Mouse (Mus musculus): ENCODE results near the gene Ccnq. TPM values are rescaled to one million over a fixed set of nuclear protein-coding genes. Genes with fewer than 3 reads are reported as not detected.

The Ccnq gene
- polyA plus RNA-seq, 1 experiment from 2014 or later: 50.8 TPM

GRCm38 (mm10) chr11:78786013-78786431 is 34.5 kb upstream of the Ccnq start:
- Histone ChIP-seq H3K36me3 (ENCODE audit: control insufficient read depth, insufficient read depth, low read length) (no peaks in the 10 kb centered on the region), H3K4me2 (replicated peaks; ENCODE audit: low read depth, low read length) (no peak overlapping the region), H3K9me3 (ENCODE audit: control insufficient read depth, low read length) (no peaks in the 10 kb centered on the region), H3K27ac (ENCODE audit: low read depth, low read length) (no peak overlapping the region), H3K27me3 (ENCODE audit: control insufficient read depth, insufficient read depth, low read length) (no peaks in the 10 kb centered on the region), H3K4me1 (ENCODE audit: control insufficient read depth, insufficient read depth, low read length) (peaks cover 3% of the 10 kb centered on the region; the same call in 1 of the 2 replicates), H3K9ac (ENCODE audit: low read depth, low read length) (no peak overlapping the region), H3K4me3 (ENCODE audit: low read length) (no peak overlapping the region)
- 56% methylated on average over 7 of the region's 7 CpGs for WGBS
- ATAC-seq (ENCODE audit: low FRiP score, low TSS enrichment): no peak

GRCm38 (mm10) chr11:78782791-78783347 is 31.3 kb upstream of the Ccnq start:
- no peak overlapping the region for H3K27ac ChIP-seq (ENCODE audit: low read depth, low read length)
- no peaks in the 10 kb centered on the region for H3K9me3 ChIP-seq (ENCODE audit: control insufficient read depth, low read length)
- 61% methylated on average over 9 of the region's 9 CpGs for WGBS
- H3K9ac ChIP-seq (ENCODE audit: low read depth, low read length): no peak overlapping the region
- H3K27me3 ChIP-seq (ENCODE audit: control insufficient read depth, insufficient read depth, low read length): no peaks in the 10 kb centered on the region
- no peak overlapping the region for H3K4me3 ChIP-seq (ENCODE audit: low read length)
- H3K4me1 ChIP-seq (ENCODE audit: control insufficient read depth, insufficient read depth, low read length): no peaks in the 10 kb centered on the region
- H3K4me2 ChIP-seq (replicated peaks; ENCODE audit: low read depth, low read length): no peak overlapping the region
- ATAC-seq (ENCODE audit: low FRiP score, low TSS enrichment): no peak
- H3K36me3 ChIP-seq (ENCODE audit: control insufficient read depth, insufficient read depth, low read length): no peaks in the 10 kb centered on the region

DNA sequence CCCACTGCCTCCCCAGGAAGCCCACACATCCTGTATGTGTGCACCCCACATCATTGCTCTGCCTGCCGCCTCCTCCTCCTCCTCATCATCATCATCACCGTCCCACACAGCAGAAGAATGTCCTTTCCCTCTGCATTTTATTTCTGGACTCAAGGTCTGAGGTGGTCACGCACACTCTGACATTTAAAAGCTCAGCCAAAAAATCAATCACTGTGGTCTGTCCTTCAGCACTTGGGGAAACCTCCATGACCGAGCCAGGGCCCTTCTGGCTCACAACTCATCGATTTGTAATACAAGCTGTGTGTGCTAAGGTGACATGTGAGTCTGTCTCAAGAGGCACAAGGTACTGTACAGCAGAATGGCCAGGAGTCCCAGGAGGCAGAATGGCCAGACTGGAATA is 30.8 kb upstream of the Ccnq start:
- Histone ChIP-seq H3K9ac (ENCODE audit: low read depth, low read length) (no peak overlapping the region), H3K27ac (ENCODE audit: low read depth, low read length) (no peak overlapping the region), H3K27me3 (ENCODE audit: control insufficient read depth, insufficient read depth, low read length) (no peaks in the 10 kb centered on the region), H3K4me2 (replicated peaks; ENCODE audit: low read depth, low read length) (no peak overlapping the region), H3K9me3 (ENCODE audit: control insufficient read depth, low read length) (no peaks in the 10 kb centered on the region), H3K4me3 (ENCODE audit: low read length) (no peak overlapping the region), H3K4me1 (ENCODE audit: control insufficient read depth, insufficient read depth, low read length) (no peaks in the 10 kb centered on the region), H3K36me3 (ENCODE audit: control insufficient read depth, insufficient read depth, low read length) (no peaks in the 10 kb centered on the region)
- ATAC-seq (ENCODE audit: low FRiP score, low TSS enrichment): no peak
- 72% methylated on average over 5 of the region's 5 CpGs for WGBS

- no peaks in the 10 kb centered on the region for H3K36me3 ChIP-seq (ENCODE audit: control insufficient read depth, insufficient read depth, low read length)
- H3K4me3 ChIP-seq (ENCODE audit: low read length): no peak overlapping the region
- no peak for ATAC-seq (ENCODE audit: low FRiP score, low TSS enrichment)
- no peak overlapping the region for H3K9ac ChIP-seq (ENCODE audit: low read depth, low read length)
- no peaks in the 10 kb centered on the region for H3K9me3 ChIP-seq (ENCODE audit: control insufficient read depth, low read length)
- no peaks in the 10 kb centered on the region for H3K27me3 ChIP-seq (ENCODE audit: control insufficient read depth, insufficient read depth, low read length)
- WGBS: 73% methylated on average over 3 of the region's 3 CpGs
- no peak overlapping the region for H3K27ac ChIP-seq (ENCODE audit: low read depth, low read length)
- no peak overlapping the region for H3K4me2 ChIP-seq (replicated peaks; ENCODE audit: low read depth, low read length)
- H3K4me1 ChIP-seq (ENCODE audit: control insufficient read depth, insufficient read depth, low read length): no peaks in the 10 kb centered on the region
Measured at GRCm38 (mm10) chr11:78780571-78780970, 29.0 kb upstream of the Ccnq start.

DNA sequence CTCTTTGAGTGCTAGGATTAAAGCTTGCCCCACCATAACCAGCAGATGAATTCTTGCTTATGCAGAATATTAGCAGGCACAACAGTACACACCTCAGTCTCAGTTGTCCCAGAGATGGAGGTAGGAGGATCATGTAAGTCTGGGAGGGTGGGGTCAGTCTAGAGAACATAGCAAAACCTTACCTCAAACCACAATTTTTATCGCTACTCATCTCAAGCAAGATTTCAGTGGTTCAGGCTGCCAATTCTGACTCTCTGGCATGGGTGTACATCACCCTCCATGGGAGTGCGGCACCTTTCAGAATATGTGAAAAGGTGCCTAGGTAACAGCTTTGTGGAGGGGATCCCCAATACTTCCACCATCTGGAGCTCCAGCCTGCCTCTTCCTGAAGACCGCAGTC is 28.5 kb upstream of the Ccnq start:
- Histone ChIP-seq H3K9me3 (ENCODE audit: control insufficient read depth, low read length) (no peaks in the 10 kb centered on the region), H3K27ac (ENCODE audit: low read depth, low read length) (no peak overlapping the region), H3K36me3 (ENCODE audit: control insufficient read depth, insufficient read depth, low read length) (no peaks in the 10 kb centered on the region), H3K4me3 (ENCODE audit: low read length) (no peak overlapping the region), H3K27me3 (ENCODE audit: control insufficient read depth, insufficient read depth, low read length) (no peaks in the 10 kb centered on the region), H3K4me2 (replicated peaks; ENCODE audit: low read depth, low read length) (no peak overlapping the region), H3K4me1 (ENCODE audit: control insufficient read depth, insufficient read depth, low read length) (no peaks in the 10 kb centered on the region), H3K9ac (ENCODE audit: low read depth, low read length) (no peak overlapping the region)
- 97% methylated on average over 3 of the region's 3 CpGs for WGBS
- no peak for ATAC-seq (ENCODE audit: low FRiP score, low TSS enrichment)

GRCm38 (mm10) chr11:78777851-78778680 is 26.5 kb upstream of the Ccnq start:
- H3K4me2 ChIP-seq (replicated peaks; ENCODE audit: low read depth, low read length): no peak overlapping the region
- no peaks in the 10 kb centered on the region for H3K4me1 ChIP-seq (ENCODE audit: control insufficient read depth, insufficient read depth, low read length)
- H3K9ac ChIP-seq (ENCODE audit: low read depth, low read length): no peak overlapping the region
- no peaks in the 10 kb centered on the region for H3K36me3 ChIP-seq (ENCODE audit: control insufficient read depth, insufficient read depth, low read length)
- 55% methylated on average over 10 of the region's 10 CpGs for WGBS
- H3K27ac ChIP-seq (ENCODE audit: low read depth, low read length): no peak overlapping the region
- ATAC-seq (ENCODE audit: low FRiP score, low TSS enrichment): no peak
- H3K4me3 ChIP-seq (ENCODE audit: low read length): no peak overlapping the region
- no peaks in the 10 kb centered on the region for H3K27me3 ChIP-seq (ENCODE audit: control insufficient read depth, insufficient read depth, low read length)
- H3K9me3 ChIP-seq (ENCODE audit: control insufficient read depth, low read length): no peaks in the 10 kb centered on the region

GRCm38 (mm10) chr11:78771751-78772283 is 20.3 kb upstream of the Ccnq start:
- no peaks in the 10 kb centered on the region for H3K9me3 ChIP-seq (ENCODE audit: control insufficient read depth, low read length)
- H3K4me2 ChIP-seq (replicated peaks; ENCODE audit: low read depth, low read length): no peak overlapping the region
- H3K36me3 ChIP-seq (ENCODE audit: control insufficient read depth, insufficient read depth, low read length): no peaks in the 10 kb centered on the region
- H3K4me1 ChIP-seq (ENCODE audit: control insufficient read depth, insufficient read depth, low read length): 0 out of 2 replicates have a peak, but pooled peaks cover 5% of the 10 kb centered on the region
- no peak overlapping the region for H3K4me3 ChIP-seq (ENCODE audit: low read length)
- ATAC-seq (ENCODE audit: low FRiP score, low TSS enrichment): no peak
- H3K27ac ChIP-seq (ENCODE audit: low read depth, low read length): no peak overlapping the region
- H3K27me3 ChIP-seq (ENCODE audit: control insufficient read depth, insufficient read depth, low read length): no peaks in the 10 kb centered on the region
- WGBS: 50% methylated on average over 11 of the region's 11 CpGs
- no peak overlapping the region for H3K9ac ChIP-seq (ENCODE audit: low read depth, low read length)

DNA sequence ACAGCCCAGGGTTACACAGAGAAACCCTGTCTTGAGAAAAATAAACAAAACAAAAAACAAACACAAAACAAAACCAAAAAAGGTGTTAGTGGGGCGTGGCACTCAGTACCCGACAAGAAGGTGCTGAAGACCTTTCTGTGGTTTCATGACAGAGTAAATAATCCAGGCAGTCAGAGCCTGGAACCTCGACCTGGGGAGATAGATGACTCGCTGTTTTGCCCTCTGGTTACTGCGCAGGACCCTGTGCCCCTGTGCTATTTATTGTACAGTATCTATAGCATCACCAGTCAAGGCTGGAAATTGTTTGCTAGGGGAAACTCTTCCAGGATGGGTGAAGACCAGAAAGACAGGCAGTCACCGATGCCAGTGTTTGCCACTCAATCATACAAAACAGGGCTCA is 18.9 kb upstream of the Ccnq start:
- no peak overlapping the region for H3K4me2 ChIP-seq (replicated peaks; ENCODE audit: low read depth, low read length)
- H3K27me3 ChIP-seq (ENCODE audit: control insufficient read depth, insufficient read depth, low read length): no peaks in the 10 kb centered on the region
- no peaks in the 10 kb centered on the region for H3K9me3 ChIP-seq (ENCODE audit: control insufficient read depth, low read length)
- no peaks in the 10 kb centered on the region for H3K36me3 ChIP-seq (ENCODE audit: control insufficient read depth, insufficient read depth, low read length)
- WGBS: 71% methylated on average over 6 of the region's 6 CpGs
- no peak overlapping the region for H3K4me3 ChIP-seq (ENCODE audit: low read length)
- no peak overlapping the region for H3K27ac ChIP-seq (ENCODE audit: low read depth, low read length)
- H3K4me1 ChIP-seq (ENCODE audit: control insufficient read depth, insufficient read depth, low read length): 0 out of 2 replicates have a peak, but pooled peaks cover 5% of the 10 kb centered on the region
- no peak for ATAC-seq (ENCODE audit: low FRiP score, low TSS enrichment)
- no peak overlapping the region for H3K9ac ChIP-seq (ENCODE audit: low read depth, low read length)

GRCm38 (mm10) chr11:78768778-78769177 is 17.2 kb upstream of the Ccnq start:
- ATAC-seq (ENCODE audit: low FRiP score, low TSS enrichment): no peak
- H3K27me3 ChIP-seq (ENCODE audit: control insufficient read depth, insufficient read depth, low read length): no peaks in the 10 kb centered on the region
- no peaks in the 10 kb centered on the region for H3K9me3 ChIP-seq (ENCODE audit: control insufficient read depth, low read length)
- 55% methylated on average over 3 of the region's 3 CpGs for WGBS
- no peak overlapping the region for H3K4me3 ChIP-seq (ENCODE audit: low read length)
- H3K27ac ChIP-seq (ENCODE audit: low read depth, low read length): no peak overlapping the region
- H3K4me2 ChIP-seq (replicated peaks; ENCODE audit: low read depth, low read length): no peak overlapping the region
- no peaks in the 10 kb centered on the region for H3K36me3 ChIP-seq (ENCODE audit: control insufficient read depth, insufficient read depth, low read length)
- H3K9ac ChIP-seq (ENCODE audit: low read depth, low read length): no peak overlapping the region
- H3K4me1 ChIP-seq (ENCODE audit: control insufficient read depth, insufficient read depth, low read length): 0 out of 2 replicates have a peak, but pooled peaks cover 9% of the 10 kb centered on the region

Data from kidney, embryonic 14.5 days (tissue).